Mouse (Mus musculus): Measurements from ENCODE around the gene Prokr1. TPM values are rescaled to one million over a fixed set of nuclear protein-coding genes. Genes with fewer than 3 reads are reported as not detected.

Gene Prokr1
- polyA plus RNA-seq (2012; rRNA removed): 2.7 and 3.0 TPM in 2 replicates

GRCm38 (mm10) chr6:87590394-87591281 lies at the start of gene Prokr1:
TSS of gene Prokr1 (minus strand) at chr6:87590743.

GRCm38 (mm10) chr6:87532953-87533710 lies 57.4 kb downstream of the Prokr1 start, which contains the start of gene Arhgap25:
TSS of gene Arhgap25 (minus strand) at chr6:87533259.

Other genes with a start within 250 kb of the Prokr1 start
- 0.03 TPM in 1 of 2 replicates, not detected in the other for gene Gkn1, start 239.8 kb downstream of the Prokr1 start, polyA plus RNA-seq (2012; rRNA removed)
- 0.05 and 0.06 TPM in 2 replicates for gene Gkn2, start 217.4 kb downstream of the Prokr1 start, polyA plus RNA-seq (2012; rRNA removed)
- 0.05 and 0.08 TPM in 2 replicates for gene Gkn3, start 201.8 kb downstream of the Prokr1 start, polyA plus RNA-seq (2012; rRNA removed)
- 0.59 and 0.84 TPM in 2 replicates for gene Bmp10, start 161.7 kb downstream of the Prokr1 start, polyA plus RNA-seq (2012; rRNA removed)
- gene Arhgap25, start 57.5 kb downstream of the Prokr1 start, polyA plus RNA-seq (2012; rRNA removed): 1.5 and 1.8 TPM in 2 replicates
- 9.7 and 10.1 TPM in 2 replicates for gene Aplf, start 81.5 kb upstream of the Prokr1 start, polyA plus RNA-seq (2012; rRNA removed)
- 0.16 and 0.39 TPM in 2 replicates for gene Efcc1, start 140.1 kb upstream of the Prokr1 start, polyA plus RNA-seq (2012; rRNA removed)
- 31.8 and 34.2 TPM in 2 replicates for gene Gp9, start 187.3 kb upstream of the Prokr1 start, polyA plus RNA-seq (2012; rRNA removed)
- 15.5 and 21.2 TPM in 2 replicates for gene Rab43, start 221.4 kb upstream of the Prokr1 start, polyA plus RNA-seq (2012; rRNA removed)
- 5.1 and 6.2 TPM in 2 replicates for gene Gm45140, start 245.1 kb upstream of the Prokr1 start, polyA plus RNA-seq (2012; rRNA removed)
- gene Isy1, start 248.1 kb upstream of the Prokr1 start, polyA plus RNA-seq (2012; rRNA removed): 17.1 and 17.5 TPM in 2 replicates

All from liver, embryonic 14 days (tissue).